8 mouse cellular contexts compared by ENCODE assay signal in the genomic region with DNA sequence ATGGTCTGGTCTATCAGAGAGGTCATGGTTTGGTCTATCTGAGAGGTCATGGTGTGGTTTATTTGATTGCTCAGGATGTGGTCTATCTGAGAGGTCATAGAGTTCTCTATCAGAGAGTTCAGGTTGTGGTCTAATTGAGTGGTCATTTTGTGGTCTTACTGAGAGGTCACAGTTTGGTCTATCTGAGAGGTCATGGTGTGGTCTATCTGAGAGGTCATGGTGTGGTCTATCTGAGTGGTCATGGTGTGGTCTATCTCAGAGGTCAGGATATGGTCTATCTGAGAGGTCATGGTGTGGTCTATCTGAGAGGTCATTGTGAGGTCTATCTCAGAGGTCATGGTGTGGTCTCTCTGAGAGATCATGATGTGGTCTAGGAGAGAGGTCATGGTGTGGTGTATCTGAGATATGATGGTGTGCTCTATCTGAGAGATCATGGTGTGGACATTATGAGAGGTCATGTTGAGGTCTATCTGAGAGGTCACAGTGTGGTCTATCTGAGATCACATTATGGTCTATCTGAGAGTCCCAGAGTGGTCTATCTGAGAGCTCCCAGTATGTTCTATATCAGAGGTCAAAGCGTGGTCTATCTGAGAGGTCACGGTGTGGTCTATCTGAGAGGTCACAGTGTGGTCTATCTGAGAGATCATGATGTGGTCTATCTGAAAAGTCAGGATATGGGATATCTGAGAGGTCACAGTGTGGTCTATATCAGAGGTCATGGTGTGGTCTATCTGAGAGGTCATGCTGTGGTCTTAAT. TPM values are rescaled to one million over a fixed set of nuclear protein-coding genes. Genes with fewer than 3 reads are reported as not detected.
DNase-seq lines count a peak whose midpoint lies in the region; ATAC-seq lines count a peak whose summit lies in the region.

No protein-coding gene starts in this region.

- no peak overlapping the region for H3K4me2 ChIP-seq in hindbrain, embryonic 15.5 days
- H3K4me2 ChIP-seq in midbrain, embryonic 12.5 days (replicated peaks) = no peak overlapping the region

- peak; percentile 43 for ATAC-seq in common myeloid progenitor, adult 5-6 weeks (replicated peaks; ENCODE audit: low read depth, poor library complexity, severe bottlenecking)
- peak; percentile 81 for ATAC-seq in hindbrain, embryonic 15.5 days (ENCODE audit: low FRiP score, low read depth)
- peak; percentile 83 for ATAC-seq in midbrain, embryonic 12.5 days (ENCODE audit: low FRiP score, low read depth)
- no peak for ATAC-seq in activated CD4-positive, CD25-positive, alpha-beta regulatory T cell, adult 4 months

- no peaks in the 10 kb centered on the region for H3K36me3 ChIP-seq in hindbrain, embryonic 15.5 days
- H3K36me3 ChIP-seq in midbrain, embryonic 12.5 days = no peaks in the 10 kb centered on the region

- no peaks in the 10 kb centered on the region for H3K4me1 ChIP-seq in hindbrain, embryonic 15.5 days (replicated peaks)
- H3K4me1 ChIP-seq in midbrain, embryonic 12.5 days = no peaks in the 10 kb centered on the region

- DNase-seq in MN1 (ENCODE audit: low spot score) = peak; percentile 18
- DNase-seq in left cerebral cortex, adult 8-10 months (ENCODE audit: low spot score in 2 of 2) = no peak
- no peak for DNase-seq in thymus, adult 18-20 months
- DNase-seq in kidney, postnatal 10 days = no peak

- no peak overlapping the region for H3K9ac ChIP-seq in hindbrain, embryonic 15.5 days
- no peak overlapping the region for H3K9ac ChIP-seq in midbrain, embryonic 12.5 days (replicated peaks)

- peaks cover 11% of the 10 kb centered on the region; the same call in 1 of the 2 replicates for H3K9me3 ChIP-seq in hindbrain, embryonic 15.5 days
- H3K9me3 ChIP-seq in midbrain, embryonic 12.5 days = peaks cover 37% of the 10 kb centered on the region

- no peak overlapping the region for H3K4me3 ChIP-seq in hindbrain, embryonic 15.5 days
- no peak overlapping the region for H3K4me3 ChIP-seq in midbrain, embryonic 12.5 days

- 81% methylated on average over 2 of the region's 2 CpGs for WGBS in hindbrain, embryonic 15.5 days
- 79% methylated on average over 2 of the region's 2 CpGs for WGBS in midbrain, embryonic 12.5 days

- no peak overlapping the region for H3K27ac ChIP-seq in hindbrain, embryonic 15.5 days (replicated peaks)
- H3K27ac ChIP-seq in midbrain, embryonic 12.5 days (replicated peaks) = no peak overlapping the region

- H3K27me3 ChIP-seq in hindbrain, embryonic 15.5 days = no peaks in the 10 kb centered on the region
- no peaks in the 10 kb centered on the region for H3K27me3 ChIP-seq in midbrain, embryonic 12.5 days

RNA-seq across cellular contexts. Expression of gene Vmn2r-ps159, which starts 11.8 kb away (rescaled TPM):
- not detected in 2 replicates for total RNA-seq in common myeloid progenitor, adult 5-6 weeks (2017)
- polyA plus RNA-seq in hindbrain, embryonic 15.5 days (2015; fragmentation: Nextera tagmentation; extraction: Ambion mirVana) = not detected in 2 replicates
- polyA plus RNA-seq in midbrain, embryonic 12.5 days (2016; fragmentation: Nextera tagmentation; extraction: Ambion mirVana) = not detected in 2 replicates
- polyA plus RNA-seq in activated CD4-positive, CD25-positive, alpha-beta regulatory T cell, adult 4 months (2017; shearing (Covaris generic)) = not detected
- not detected for total RNA-seq in left cerebral cortex, adult 8-10 months (2022)
